Mouse (Mus musculus) lung, adult 2 months (tissue): ENCODE data around the gene Cnpy1. TPM values are rescaled to one million over a fixed set of nuclear protein-coding genes. Genes with fewer than 3 reads are reported as not detected.

Source experiments
- DNase-seq: peaks from one replicate; pipeline ENCODE4 v3.0.0; 2022
- H3K4me1 ChIP-seq: fragments of 200-500 bp; 2 replicates; pipeline ENCODE4 v1.6.1; 2011; ENCODE audit warnings: low read length; ENCODE audit not compliant: control insufficient read depth, insufficient read depth
- H3K4me3 ChIP-seq: fragments of 200-500 bp; replicated peaks from 2 replicates; pipeline ENCODE3; 2011; ENCODE audit warnings: low read depth, mild to moderate bottlenecking, control low read depth, low read length; ENCODE audit errors: extremely low read depth
- CTCF ChIP-seq: fragments of 200-500 bp; IDR thresholded peaks from 2 replicates; pipeline ENCODE4 v1.5.1; 2011; ENCODE audit warnings: mild to moderate bottlenecking, low read length, control low read depth; ENCODE audit not compliant: insufficient read depth
- POLR2A ChIP-seq: fragments of 200-500 bp; IDR thresholded peaks from 2 replicates; pipeline ENCODE4 v1.6.1; 2011; ENCODE audit warnings: low read depth, mild to moderate bottlenecking, control low read depth, low read length, borderline replicate concordance; ENCODE audit errors: extremely low read depth
- WGBS: fragments of 180-500 bp; shearing (Covaris S2); methylation state at CpG from one replicate; pipeline ENCODE4 v1.1.7; 2018; 5-methylcytosine and 5-hydroxymethylcytosine counted together
- polyA plus RNA-seq: library from polyadenylated mRNA; depleted of rRNA; stranded (reverse); fragments of >200 nt; gene quantifications from 2 replicates; pipeline ENCODE4 v1.2.3, GENCODE M21; 2012; rRNA removed

The Cnpy1 gene
- polyA plus RNA-seq, 1 experiment, result 0.04 TPM

GRCm38 (mm10) chr5:28159072-28159458, 86.5 kb downstream of the Cnpy1 start:
- WGBS, result 3% methylated on average over 15 of the region's 15 CpGs
- H3K4me1 ChIP-seq, result no peaks in the 10 kb centered on the region
- DNase-seq, result no peak
- TF ChIP-seq CTCF (no peak), POLR2A (no peak)
- no peak overlapping the region for H3K4me3 ChIP-seq

GRCm38 (mm10) chr5:28158308-28159071, 87.1 kb downstream of the Cnpy1 start:
- H3K4me3 ChIP-seq, result no peak overlapping the region

GRCm38 (mm10) chr5:28157781-28158180, 87.8 kb downstream of the Cnpy1 start:
- no peak for TF ChIP-seq POLR2A
- TF ChIP-seq CTCF, result no peak
- WGBS, result 3% methylated on average over 17 of the region's 17 CpGs
- no peak for DNase-seq

More at GRCm38 (mm10) chr5:28158308-28159071, 87.1 kb downstream of the Cnpy1 start:
- H3K4me1 ChIP-seq, result no peaks in the 10 kb centered on the region
- no peak for TF ChIP-seq POLR2A
- TF ChIP-seq CTCF, result no peak
- WGBS, result 3% methylated on average over 31 of the region's 31 CpGs
- no peak for DNase-seq

GRCm38 (mm10) chr5:28157044-28157730, 88.4 kb downstream of the Cnpy1 start:
- DNase-seq, result no peak
- no peak for TF ChIP-seq POLR2A
- TF ChIP-seq CTCF, result no peak
- Histone ChIP-seq H3K4me1 (no peaks in the 10 kb centered on the region), H3K4me3 (no peak overlapping the region)
- 7% methylated on average over 9 of the region's 9 CpGs for WGBS

More at GRCm38 (mm10) chr5:28157781-28158180, 87.8 kb downstream of the Cnpy1 start:
- Histone ChIP-seq H3K4me1 (no peaks in the 10 kb centered on the region), H3K4me3 (no peak overlapping the region)

Other genes with a start within 250 kb of the Cnpy1 start
- 95.3 and 95.8 TPM in 2 replicates for gene Insig1, start 174.4 kb downstream of the Cnpy1 start, polyA plus RNA-seq
- not detected in 2 replicates for gene En2, start 80.1 kb downstream of the Cnpy1 start, polyA plus RNA-seq
- 25.5 and 31.2 TPM in 2 replicates for gene Rbm33, start 71.3 kb upstream of the Cnpy1 start, polyA plus RNA-seq
- 7.7 and 11.9 TPM in 2 replicates for gene Shh, start 221.4 kb upstream of the Cnpy1 start, polyA plus RNA-seq